Mouse (Mus musculus) MEL (cell line): ENCODE measurements around the gene Dytn. TPM values are rescaled to one million over a fixed set of nuclear protein-coding genes. Genes with fewer than 3 reads are reported as not detected.

Source experiments
- DNase-seq: peaks from one replicate; pipeline ENCODE4 v3.0.0; 2011; ENCODE audit warnings: low read depth, low spot score
- H3K27ac ChIP-seq: 2 replicates; pipeline ENCODE4 v1.5.1; 2012; ENCODE audit warnings: low read depth, mild to moderate bottlenecking, control low read depth, low read length, moderate library complexity; ENCODE audit not compliant: control insufficient read depth
- H3K27me3 ChIP-seq, 2 experiments: fragments of 150-350 bp in 1 of 2; sonication (generic) in 1 of 2; 2 replicates each; pipeline ENCODE4 v1.6.1; 2012; ENCODE audit warnings: low read length in 2 of 2, mild to moderate bottlenecking in 2 of 2, improper control_type of control experiment in 1 of 2, moderate library complexity in 1 of 2; ENCODE audit not compliant: insufficient read depth in 2 of 2, control insufficient read depth in 1 of 2
- H3K36me3 ChIP-seq, 2 experiments: 2 replicates each; pipeline ENCODE4 v1.6.1; 2012 to 2014; ENCODE audit warnings: low read length in 2 of 2, improper control_type of control experiment in 1 of 2, inconsistent platforms in 1 of 2, mild to moderate bottlenecking in 1 of 2; ENCODE audit not compliant: insufficient read depth in 2 of 2, control insufficient read depth in 1 of 2
- H3K4me1 ChIP-seq, 2 experiments: fragments of 150-350 bp in 1 of 2; sonication (generic) in 1 of 2; 2 replicates each; pipeline ENCODE4 v1.6.1; 2012; ENCODE audit warnings: low read length in 2 of 2, improper control_type of control experiment in 1 of 2, mild to moderate bottlenecking in 1 of 2; ENCODE audit not compliant: insufficient read depth in 2 of 2, control insufficient read depth in 1 of 2
- H3K4me3 ChIP-seq, 2 experiments: fragments of 150-350 bp in 1 of 2; sonication (generic) in 1 of 2; 2 replicates each; pipeline ENCODE4 v1.5.1; 2012; ENCODE audit warnings: low read depth in 2 of 2, low read length in 2 of 2, mild to moderate bottlenecking in 2 of 2, moderate library complexity in 2 of 2, control low read depth in 1 of 2, improper control_type of control experiment in 1 of 2; ENCODE audit not compliant: control insufficient read depth in 1 of 2, insufficient read depth in 1 of 2
- H3K79me2 ChIP-seq: 2 replicates; pipeline ENCODE4 v1.6.1; 2012; ENCODE audit warnings: mild to moderate bottlenecking, low read length, moderate library complexity; ENCODE audit not compliant: control insufficient read depth, poor library complexity, insufficient read depth
- H3K9ac ChIP-seq: 2 replicates; pipeline ENCODE4 v1.6.1; 2012; ENCODE audit warnings: low read depth, mild to moderate bottlenecking, control low read depth, low read length, moderate library complexity; ENCODE audit not compliant: control insufficient read depth, poor library complexity, severe bottlenecking
- H3K9me3 ChIP-seq: fragments of 150-350 bp; sonication (generic); replicated peaks from 2 replicates; pipeline ENCODE4 v1.6.1; 2012; ENCODE audit warnings: mild to moderate bottlenecking, low read length, improper control_type of control experiment, moderate library complexity; ENCODE audit not compliant: insufficient read depth
- BHLHE40 ChIP-seq: IDR thresholded peaks from 2 replicates; pipeline ENCODE4 v1.6.1; 2012; ENCODE audit warnings: low read depth, mild to moderate bottlenecking, inconsistent platforms, low read length, improper control_type of control experiment, borderline replicate concordance
- CHD2 ChIP-seq: IDR thresholded peaks from 2 replicates; pipeline ENCODE4 v1.6.1; 2011; ENCODE audit warnings: low read length, improper control_type of control experiment
- CTCF ChIP-seq, 3 experiments: IDR thresholded peaks in 2 of 3; conservative IDR thresholded peaks in 1 of 3; 2 replicates each; pipeline ENCODE4 v1.5.1; 2011 to 2012; ENCODE audit warnings: low read length in 3 of 3, low read depth in 2 of 3, mild to moderate bottlenecking in 2 of 3, improper control_type of control experiment in 1 of 3, inconsistent platforms in 1 of 3, mixed read lengths in 1 of 3, moderate library complexity in 1 of 3; ENCODE audit not compliant: control insufficient read depth in 1 of 3, insufficient read depth in 1 of 3, poor library complexity in 1 of 3, severe bottlenecking in 1 of 3
- EP300 ChIP-seq, 2 experiments: IDR thresholded peaks; 2 replicates each; pipeline ENCODE4 v1.6.1; 2011; ENCODE audit warnings: improper control_type of control experiment in 2 of 2, low read length in 2 of 2, low read depth in 1 of 2, mild to moderate bottlenecking in 1 of 2
- GATA1 ChIP-seq: IDR thresholded peaks from 2 replicates; pipeline ENCODE4 v1.6.1; 2011; ENCODE audit warnings: low read depth, low read length, improper control_type of control experiment
- HCFC1 ChIP-seq: IDR thresholded peaks from 2 replicates; pipeline ENCODE4 v1.6.1; 2012; ENCODE audit warnings: low read depth, mild to moderate bottlenecking, inconsistent platforms, low read length, improper control_type of control experiment, moderate library complexity
- JUND ChIP-seq: IDR thresholded peaks from 2 replicates; pipeline ENCODE4 v1.6.1; 2011; ENCODE audit warnings: low read depth, mild to moderate bottlenecking, improper control_type of control experiment, low read length
- MAX ChIP-seq: IDR thresholded peaks from 2 replicates; pipeline ENCODE4 v1.6.1; 2011; ENCODE audit warnings: low read length, improper control_type of control experiment
- MYC ChIP-seq: IDR thresholded peaks from 2 replicates; pipeline ENCODE4 v1.6.1; 2011; ENCODE audit warnings: low read depth, mild to moderate bottlenecking, low read length, improper control_type of control experiment, moderate library complexity
- NRF1 ChIP-seq: IDR thresholded peaks from 2 replicates; pipeline ENCODE4 v1.6.1; 2014; ENCODE audit warnings: low read depth, mild to moderate bottlenecking, inconsistent platforms, low read length, improper control_type of control experiment, moderate library complexity; ENCODE audit not compliant: poor library complexity, insufficient read depth, severe bottlenecking
- POLR2A ChIP-seq, 2 experiments: IDR thresholded peaks; 2 replicates each; pipeline ENCODE4 v1.6.1; 2011 to 2012; ENCODE audit warnings: low read length in 2 of 2, mild to moderate bottlenecking in 2 of 2, control low read depth in 1 of 2, improper control_type of control experiment in 1 of 2, low read depth in 1 of 2, moderate library complexity in 1 of 2; ENCODE audit not compliant: control insufficient read depth in 1 of 2, insufficient read depth in 1 of 2, poor library complexity in 1 of 2
- POLR2AphosphoS2 ChIP-seq: IDR thresholded peaks from 2 replicates; pipeline ENCODE4 v1.6.1; 2011; ENCODE audit warnings: low read length, improper control_type of control experiment
- RAD21 ChIP-seq: IDR thresholded peaks from 2 replicates; pipeline ENCODE4 v1.6.1; 2011; ENCODE audit warnings: mild to moderate bottlenecking, low read depth, low read length, improper control_type of control experiment
- RCOR1 ChIP-seq: IDR thresholded peaks from 2 replicates; pipeline ENCODE4 v1.6.1; 2012; ENCODE audit warnings: low read depth, mild to moderate bottlenecking, inconsistent platforms, low read length, improper control_type of control experiment
- SIN3A ChIP-seq: IDR thresholded peaks from 2 replicates; pipeline ENCODE4 v1.6.1; 2012; ENCODE audit warnings: low read length, improper control_type of control experiment, inconsistent platforms
- SMC3 ChIP-seq: IDR thresholded peaks from 2 replicates; pipeline ENCODE4 v1.6.1; 2011; ENCODE audit warnings: low read depth, low read length, improper control_type of control experiment
- TBP ChIP-seq: IDR thresholded peaks from 2 replicates; pipeline ENCODE4 v1.8.0; 2011; ENCODE audit warnings: low read depth, low read length, improper control_type of control experiment
- TCF12 ChIP-seq: IDR thresholded peaks from 2 replicates; pipeline ENCODE4 v1.6.1; 2014; ENCODE audit warnings: low read depth, mild to moderate bottlenecking, inconsistent platforms, low read length, improper control_type of control experiment, moderate library complexity
- USF1 ChIP-seq: IDR thresholded peaks from 2 replicates; pipeline ENCODE4 v1.6.1; 2014; ENCODE audit warnings: low read depth, mild to moderate bottlenecking, inconsistent platforms, low read length, improper control_type of control experiment, moderate library complexity
- USF2 ChIP-seq, 2 experiments: IDR thresholded peaks; 2 replicates each; pipeline ENCODE4 v1.6.1; 2011 to 2012; ENCODE audit warnings: improper control_type of control experiment in 2 of 2, low read length in 2 of 2, borderline replicate concordance in 1 of 2, inconsistent platforms in 1 of 2, low read depth in 1 of 2, mild to moderate bottlenecking in 1 of 2; ENCODE audit not compliant: insufficient read depth in 1 of 2
- ZC3H11A ChIP-seq: IDR thresholded peaks from 2 replicates; pipeline ENCODE4 v1.6.1; 2012; ENCODE audit warnings: low read depth, mild to moderate bottlenecking, inconsistent platforms, low read length, improper control_type of control experiment
- ZKSCAN1 ChIP-seq: IDR thresholded peaks from 2 replicates; pipeline ENCODE4 v1.6.1; 2012; ENCODE audit warnings: low read depth, mild to moderate bottlenecking, inconsistent platforms, low read length, improper control_type of control experiment, moderate library complexity
- polyA plus RNA-seq, 2 experiments: library from polyadenylated mRNA; stranded (reverse) in 1 of 2; unstranded in 1 of 2; fragments of >175 nt in 1 of 2; fragments of >200 nt in 1 of 2; gene quantifications; 2 replicates each; pipeline versions ENCODE4 v1.2.1 to v1.2.4; 2012; ENCODE audit warnings: low replicate concordance in 2 of 2, low read depth in 1 of 2; ENCODE audit not compliant: insufficient read length in 2 of 2, insufficient read depth in 1 of 2, missing spikeins in 1 of 2
- total RNA-seq: library from RNA; depleted of rRNA; stranded (reverse); fragments of 300-350 nt; gene quantifications from 2 replicates; pipeline ENCODE4 v1.2.3, GENCODE M21; 2012

Dytn gene
- total and polyA plus RNA-seq, 3 experiments = not detected

DNA sequence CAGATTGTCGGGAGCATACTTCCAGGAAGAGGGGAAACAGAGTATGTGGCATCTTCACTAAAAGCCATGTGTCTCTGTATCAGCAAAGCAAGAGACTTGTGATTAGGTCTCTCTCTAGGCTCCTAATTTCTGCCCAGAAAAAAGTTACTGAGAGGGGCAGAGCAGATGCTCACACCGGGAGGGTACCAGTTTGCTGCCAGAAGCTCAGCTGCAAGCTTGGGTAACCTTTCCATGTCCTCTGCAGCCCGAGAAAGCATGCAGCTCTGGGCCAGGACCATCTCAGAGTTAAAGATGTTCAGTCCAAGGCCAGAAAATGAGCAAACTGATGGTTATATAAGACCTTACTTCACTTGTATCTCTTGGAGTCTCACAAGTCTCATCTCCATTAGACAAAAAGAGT, 10.1 kb upstream of the Dytn start:
- Histone ChIP-seq H3K36me3 (no peaks in the 10 kb centered on the region), H3K79me2 (no peaks in the 10 kb centered on the region), H3K4me1 (no peaks in the 10 kb centered on the region), H3K9me3 (no peaks in the 10 kb centered on the region), H3K4me3 (no peak overlapping the region), H3K27ac (no peak overlapping the region), H3K9ac (no peak overlapping the region), H3K27me3 (no peaks in the 10 kb centered on the region)
- no peak for DNase-seq
- TF ChIP-seq USF2 (IDR thresholded peaks at IDR 0.05; ENCODE audit: borderline replicate concordance in 1 of 2, insufficient read depth in 1 of 2, low read depth in 1 of 2, low read length in 2 of 2) (no peak), MYC (no peak), ZKSCAN1 (no peak), USF1 (no peak), RAD21 (no peak), POLR2AphosphoS2 (no peak), RCOR1 (no peak), TBP (no peak)

- H3K9ac ChIP-seq = no peak overlapping the region
- no peaks in the 10 kb centered on the region for H3K27me3 ChIP-seq
- no peaks in the 10 kb centered on the region for H3K79me2 ChIP-seq
- no peaks in the 10 kb centered on the region for H3K4me1 ChIP-seq
- H3K36me3 ChIP-seq = no peaks in the 10 kb centered on the region
- H3K4me3 ChIP-seq = no peak overlapping the region
- TF ChIP-seq JUND (no peak), POLR2A (IDR thresholded peaks at IDR 0.05; ENCODE audit: control insufficient read depth in 1 of 2, insufficient read depth in 1 of 2, low read depth in 1 of 2, low read length in 2 of 2, poor library complexity in 1 of 2) (no peak), CHD2 (no peak), GATA1 (no peak), RAD21 (no peak), SIN3A (no peak), TBP (no peak), RCOR1 (no peak), MYC (no peak), USF1 (no peak), TCF12 (no peak), HCFC1 (no peak), EP300 (IDR thresholded peaks at IDR 0.05; ENCODE audit: low read depth in 1 of 2, low read length in 2 of 2) (no peak)
- TF ChIP-seq, all 39 proteins: peak for 0
- DNase-seq = no peak
- Histone ChIP-seq H3K27ac (no peak overlapping the region), H3K9me3 (no peaks in the 10 kb centered on the region)
These were observed 10.8 kb downstream of the Dytn start for GRCm38 (mm10) chr1:63675975-63676374.

- Histone ChIP-seq H3K9me3 (no peaks in the 10 kb centered on the region), H3K4me1 (no peaks in the 10 kb centered on the region)
- TF ChIP-seq USF1 = peak; percentile 66
- peak; percentile 85 for TF ChIP-seq SMC3
- TF ChIP-seq NRF1 = no peak
- peak; percentile 84 for TF ChIP-seq ZC3H11A
- peak in 2 of 3 experiments; percentile 24 to 70; a peak in 3 of 6 replicates for TF ChIP-seq CTCF (IDR thresholded peaks at IDR 0.05 in 2 of 3, conservative IDR thresholded peaks at IDR 0.05 in 1 of 3; ENCODE audit: control insufficient read depth in 1 of 3, insufficient read depth in 1 of 3, low read depth in 2 of 3, low read length in 3 of 3, poor library complexity in 1 of 3, severe bottlenecking in 1 of 3)
- TF ChIP-seq MAX = peak; percentile 72
- TF ChIP-seq BHLHE40 = 0 out of 2 replicates have a peak, but pooled peaks have one; percentile 19
- TF ChIP-seq RAD21 = peak; percentile 79
- no peak for TF ChIP-seq MYC
- TF ChIP-seq, all 39 proteins: peak for 7
- Histone ChIP-seq H3K36me3 (peaks cover 0 to 4% of the 10 kb centered on the region in 2 experiments; a peak in 2 of 4 replicates), H3K79me2 (no peaks in the 10 kb centered on the region), H3K4me3 (no peak overlapping the region), H3K27ac (no peak overlapping the region), H3K9ac (0 out of 2 replicates have a peak overlapping the region, but pooled peaks have one; percentile 18), H3K27me3 (no peaks in the 10 kb centered on the region)
- peak; percentile 73 for DNase-seq
These were observed 17.9 kb downstream of the Dytn start for GRCm38 (mm10) chr1:63668852-63669160.
